ENCODE assay signal across 12 mouse cellular contexts in the genomic region with DNA sequence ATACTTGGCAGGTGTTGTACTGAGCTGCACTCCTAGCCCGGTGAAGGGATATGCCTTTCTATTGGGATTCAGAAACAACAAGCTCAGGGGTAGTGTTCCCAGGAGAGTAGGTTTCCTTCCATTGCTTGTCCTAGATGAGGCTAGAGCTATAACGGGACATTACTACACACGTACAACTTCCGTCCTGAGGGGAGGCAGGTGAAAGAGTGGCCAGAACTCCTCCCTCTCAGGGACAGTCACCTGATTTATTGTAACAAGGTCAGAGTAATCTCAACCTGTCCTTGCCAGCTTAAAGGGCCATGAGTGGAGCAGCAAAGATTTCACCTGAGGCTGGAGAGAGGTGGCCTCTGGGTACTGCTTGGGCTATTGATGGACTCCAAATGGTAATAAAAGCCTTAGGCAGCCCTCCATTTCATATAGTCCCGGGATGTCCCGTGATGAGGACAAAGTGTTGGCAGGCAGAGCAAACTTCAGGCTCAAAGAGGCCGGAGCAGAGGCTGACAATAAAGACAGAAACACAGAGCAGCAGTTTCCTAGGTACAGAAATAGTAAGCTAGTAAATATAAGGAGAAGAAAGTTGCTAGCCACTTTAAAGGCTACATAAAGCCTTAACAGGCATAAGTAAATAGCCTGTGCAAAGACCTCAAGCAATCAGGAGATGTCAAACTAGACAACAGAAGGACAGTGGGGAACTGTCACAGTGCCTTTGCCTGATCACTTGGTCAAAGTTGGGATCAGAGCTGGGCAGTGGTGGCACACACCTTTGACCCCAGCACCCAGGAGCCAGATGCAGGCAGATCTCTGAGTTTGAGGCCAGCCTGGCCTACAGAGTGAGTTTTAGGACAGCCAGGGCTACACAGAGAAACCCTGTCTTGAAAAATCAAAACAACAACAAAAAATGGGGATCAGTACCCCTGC. TPM values are rescaled to one million over a fixed set of nuclear protein-coding genes. Genes with fewer than 3 reads are reported as not detected.
DNase-seq lines count a peak whose midpoint lies in the region; TF ChIP-seq lines count a peak whose summit lies in the region.
"Had no signal": no experiment of that assay in that cellular context is flagged by ENCODE, and none has a peak within 500 bp of the region (broad histone marks: within the 10 kb centered on the region; RNA-seq: fewer than 3 reads in every experiment).

No protein-coding gene starts in this region.

- no peak overlapping the region for H3K4me3 ChIP-seq in left cerebral cortex, adult 2 months
- H3K4me3 ChIP-seq: embryonic facial prominence, embryonic 10.5 days; forebrain, embryonic 12.5 days had no signal

- DNase-seq in gastrocnemius, postnatal 25 days: peak; percentile 33
- no peak for DNase-seq in gastrocnemius, postnatal 36 days
- DNase-seq in lung, postnatal 36 days: peak; percentile 31
- no peak for DNase-seq in lung, postnatal 4 days
- DNase-seq in kidney, postnatal 25 days: peak; percentile 48 to 71
- no peak for DNase-seq in right cerebral cortex, adult 2 months (ENCODE audit: low spot score in 2 of 2)
- DNase-seq in cerebellum, postnatal 36 days: no peak
- no peak for DNase-seq in left cerebral cortex, adult 2 months (ENCODE audit: extremely low spot score in 1 of 2, low spot score in 2 of 2)
- DNase-seq: cerebellum, adult 8-10 months; lung, postnatal 10 days had no signal

- no peak overlapping the region for H3K27ac ChIP-seq in left cerebral cortex, adult 2 months
- H3K27ac ChIP-seq: embryonic facial prominence, embryonic 10.5 days; forebrain, embryonic 12.5 days had no signal

- intact Hi-C loops in gastrocnemius, postnatal 36 days (cut with DNase I): no loop called here
- intact Hi-C loops in left cerebral cortex, adult 2 months (cut with DNase I): loop anchor here (5.0 kb wide), 1 partner anchor 36 kb away; no protein-coding TSS in a partner anchor

- no peak for TF ChIP-seq CTCF in left cerebral cortex, adult 2 months (IDR thresholded peaks at IDR 0.05)

RNA-seq across cellular contexts. Expression of gene Ap5s1, which starts 9.3 kb away (rescaled TPM):
- 10 to 100 TPM; 18.2 to 20.1 TPM for total RNA-seq in gastrocnemius, postnatal 25 days (2021)
- 10 to 100 TPM; 13.9 to 15.0 TPM for total RNA-seq in gastrocnemius, postnatal 36 days (2021)
- total RNA-seq in left cerebral cortex, adult 2 months (2021): 10 to 100 TPM; 21.7 to 28.7 TPM

RNA-seq across cellular contexts. Expression of gene Mavs, which starts 17.7 kb away (rescaled TPM):
- 10 to 100 TPM; 40.5 to 47.4 TPM for total RNA-seq in gastrocnemius, postnatal 25 days (2021)
- 10 to 100 TPM; 35.9 to 58.0 TPM for total RNA-seq in gastrocnemius, postnatal 36 days (2021)
- 1 to 10 TPM; 6.7 to 6.9 TPM for total RNA-seq in left cerebral cortex, adult 2 months (2021)

RNA-seq across cellular contexts. Expression of gene Spef1, which starts 29.1 kb away (rescaled TPM):
- 1 to 10 TPM; 1.9 to 2.1 TPM for total RNA-seq in gastrocnemius, postnatal 25 days (2021)
- total RNA-seq in gastrocnemius, postnatal 36 days (2021): 1 to 10 TPM; 1.2 to 2.0 TPM
- total RNA-seq in left cerebral cortex, adult 2 months (2021): 10 to 100 TPM; 10.9 to 11.0 TPM

RNA-seq across cellular contexts. Expression of gene Cdc25b, which starts 29.5 kb away (rescaled TPM):
- total RNA-seq in gastrocnemius, postnatal 25 days (2021): 1 to 10 TPM; 1.5 to 4.8 TPM
- total RNA-seq in gastrocnemius, postnatal 36 days (2021): 1 to 10 TPM; 1.8 to 2.2 TPM
- total RNA-seq in left cerebral cortex, adult 2 months (2021): 10 to 100 TPM; 19.8 to 22.2 TPM

RNA-seq across cellular contexts. Expression of gene Cenpb, which starts 36.3 kb away (rescaled TPM):
- 10 to 100 TPM; 58.9 to 61.8 TPM for total RNA-seq in gastrocnemius, postnatal 25 days (2021)
- total RNA-seq in gastrocnemius, postnatal 36 days (2021): 10 to 100 TPM; 63.9 to 64.3 TPM
- 10 to 100 TPM; 65.3 to 69.8 TPM for total RNA-seq in left cerebral cortex, adult 2 months (2021)

Comparison
In these comparisons a context has a peak if more than half of its experiments do, and no peak if none do; other contexts are left out.
1. DNase-seq: peak in gastrocnemius, postnatal 25 days (single experiment), lung, postnatal 36 days (single experiment) and kidney, postnatal 25 days (2 of 2); none in gastrocnemius, postnatal 36 days (0 of 2), lung, postnatal 4 days (0 of 2), right cerebral cortex, adult 2 months (0 of 2), cerebellum, postnatal 36 days (0 of 2) and left cerebral cortex, adult 2 months (0 of 2).
2. RNA of gene Mavs, which starts 17.7 kb away (total RNA-seq): 35.9 to 58.0 TPM in gastrocnemius, postnatal 36 days and 40.5 to 47.4 TPM in gastrocnemius, postnatal 25 days; 6.7 to 6.9 TPM in left cerebral cortex, adult 2 months; every median in the first group is over 4 times any median in the second.